Mouse (Mus musculus) neural tube, embryonic 15.5 days (tissue): ENCODE data around the gene Cdkn1b. TPM values are rescaled to one million over a fixed set of nuclear protein-coding genes. Genes with fewer than 3 reads are reported as not detected.

Experiments
- ATAC-seq: fragments of 200-750 bp; cut with Nextera tagmentation; 2 replicates; pipeline ENCODE4 v1.8.0; 2017; ENCODE audit warnings: mild to moderate bottlenecking, moderate TSS enrichment, moderate library complexity; ENCODE audit not compliant: low FRiP score
- H3K27ac ChIP-seq: fragments of 300-500 bp; sonication (generic); replicated peaks from 2 replicates; pipeline ENCODE4 v1.5.1; 2015; ENCODE audit warnings: mild to moderate bottlenecking, inconsistent platforms
- H3K27me3 ChIP-seq: fragments of 300-500 bp; sonication (generic); replicated peaks from 2 replicates; pipeline ENCODE4 v1.6.1; 2015; ENCODE audit warnings: inconsistent platforms
- H3K36me3 ChIP-seq: fragments of 300-500 bp; sonication (generic); 2 replicates; pipeline ENCODE4 v1.6.1; 2015; ENCODE audit warnings: inconsistent platforms
- H3K4me1 ChIP-seq: fragments of 300-500 bp; sonication (generic); 2 replicates; pipeline ENCODE4 v1.6.1; 2015; ENCODE audit warnings: inconsistent platforms
- H3K4me2 ChIP-seq: fragments of 300-500 bp; sonication (generic); 2 replicates; pipeline ENCODE4 v1.6.1; 2015; ENCODE audit warnings: inconsistent platforms, mild to moderate bottlenecking, moderate library complexity
- H3K4me3 ChIP-seq: fragments of 300-500 bp; sonication (generic); replicated peaks from 2 replicates; pipeline ENCODE4 v1.5.1; 2015; ENCODE audit warnings: mild to moderate bottlenecking, inconsistent platforms
- H3K9ac ChIP-seq: fragments of 300-500 bp; sonication (generic); replicated peaks from 2 replicates; pipeline ENCODE4 v1.6.1; 2015; ENCODE audit warnings: mild to moderate bottlenecking, inconsistent platforms
- H3K9me3 ChIP-seq: fragments of 300-500 bp; sonication (generic); replicated peaks from 2 replicates; pipeline ENCODE4 v1.6.1; 2016; ENCODE audit warnings: inconsistent platforms
- WGBS: fragments of 180-500 bp; shearing (Covaris S2); methylation state at CpG from one replicate; pipeline ENCODE4 v1.1.7; 2015; ENCODE audit warnings: mixed read lengths; 5-methylcytosine and 5-hydroxymethylcytosine counted together
- polyA plus RNA-seq: library from polyadenylated mRNA; unstranded; fragments of >200 nt; fragmentation: Nextera tagmentation; extraction: Ambion mirVana; gene quantifications from 2 replicates; pipeline ENCODE4 v1.2.1, GENCODE M21; 2015

Cdkn1b gene
- polyA plus RNA-seq, 1 experiment from 2014 or later: 15.7 TPM

DNA sequence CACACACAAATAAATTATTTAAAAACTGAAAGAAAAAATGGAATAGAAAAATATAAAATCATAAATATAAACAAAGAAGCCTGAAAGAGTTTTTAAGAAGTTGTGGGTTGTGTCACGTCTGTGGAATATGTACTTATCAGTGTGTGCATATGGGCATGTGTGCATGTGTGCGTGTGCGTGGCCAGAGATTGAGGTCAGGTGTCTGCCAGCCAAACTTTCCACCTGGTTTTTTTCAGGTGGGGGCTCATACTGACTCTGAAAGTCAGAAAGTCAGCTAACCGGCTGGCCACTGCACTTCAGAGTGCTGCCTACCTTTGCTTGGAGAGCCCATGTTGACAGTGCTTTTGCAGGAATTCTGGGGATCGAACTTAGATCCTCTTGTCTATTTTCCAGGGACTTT is 14.1 kb downstream of the Cdkn1b start:
- Histone ChIP-seq H3K4me1 (peaks cover under 1% of the 10 kb centered on the region; the same call in 1 of the 2 replicates), H3K27me3 (no peaks in the 10 kb centered on the region), H3K4me3 (no peak overlapping the region), H3K9me3 (no peaks in the 10 kb centered on the region), H3K9ac (no peak overlapping the region), H3K36me3 (no peaks in the 10 kb centered on the region), H3K4me2 (no peak overlapping the region), H3K27ac (no peak overlapping the region)
- ATAC-seq: no peak
- 95% methylated on average over 5 of the region's 5 CpGs for whole genome bisulfite sequencing

DNA sequence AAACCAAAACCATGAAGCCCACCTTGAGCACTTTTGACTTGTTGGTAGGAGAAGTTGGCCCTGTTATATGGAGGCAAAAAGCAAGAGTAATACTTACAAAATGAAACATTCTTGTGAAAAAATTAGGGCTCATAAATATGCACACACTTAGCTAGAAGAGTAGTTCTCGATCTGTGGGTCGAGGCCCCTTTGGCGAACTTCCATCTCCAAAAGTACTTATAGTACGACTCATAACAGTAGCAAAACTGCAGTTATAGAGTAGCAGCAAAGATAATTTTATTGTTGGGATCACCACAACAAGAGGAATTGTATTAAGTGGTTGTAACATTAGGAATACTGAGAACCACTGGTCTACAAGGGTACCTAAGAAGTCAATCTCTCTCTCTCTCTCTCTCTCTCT is 19.6 kb downstream of the Cdkn1b start:
- 91% methylated on average over 4 of the region's 4 CpGs for WGBS

DNA sequence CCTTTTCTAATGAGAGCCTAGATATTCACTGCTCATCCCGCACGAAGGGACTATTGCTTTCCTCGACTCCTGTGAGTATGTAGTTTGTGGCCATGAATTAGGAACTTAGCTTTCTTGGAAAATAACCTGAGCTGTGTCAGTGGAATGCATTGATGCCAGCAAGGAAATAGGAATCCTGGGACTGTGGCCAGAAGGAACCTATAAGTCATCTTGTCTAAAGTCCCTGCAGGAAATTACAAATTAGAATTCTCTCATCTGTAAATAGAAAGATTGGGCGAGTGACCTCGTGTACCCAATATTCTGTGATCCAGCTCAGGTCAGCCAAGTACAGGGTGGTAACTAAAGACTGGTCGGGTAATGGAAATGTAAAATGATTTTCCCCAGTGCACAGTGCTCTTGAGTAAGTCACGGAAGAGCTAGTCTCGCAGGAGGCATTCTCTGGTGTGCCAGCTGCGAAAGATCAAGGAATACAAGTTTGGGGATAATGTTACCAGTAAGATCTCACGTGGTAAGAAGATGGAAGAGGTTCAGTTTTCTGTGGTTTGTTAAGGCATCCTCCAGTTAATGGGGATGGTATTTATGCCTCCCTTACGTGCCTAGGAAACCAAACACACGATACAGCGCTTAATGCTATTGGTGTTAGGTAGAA is 23.7 kb downstream of the Cdkn1b start:
- Histone ChIP-seq H3K4me2 (no peak overlapping the region), H3K9me3 (no peaks in the 10 kb centered on the region), H3K36me3 (no peaks in the 10 kb centered on the region), H3K27me3 (no peaks in the 10 kb centered on the region), H3K4me3 (no peak overlapping the region), H3K27ac (no peak overlapping the region), H3K4me1 (0 out of 2 replicates have a peak, but pooled peaks cover 3% of the 10 kb centered on the region), H3K9ac (no peak overlapping the region)
- ATAC-seq: no peak
- WGBS: 72% methylated on average over 13 of the region's 13 CpGs

More for the DNA sequence above, 19.6 kb downstream of the Cdkn1b start:
- Histone ChIP-seq H3K9ac (no peak overlapping the region), H3K4me2 (no peak overlapping the region), H3K36me3 (no peaks in the 10 kb centered on the region), H3K27ac (no peak overlapping the region), H3K4me1 (no peaks in the 10 kb centered on the region), H3K27me3 (no peaks in the 10 kb centered on the region), H3K4me3 (no peak overlapping the region), H3K9me3 (no peaks in the 10 kb centered on the region)
- no peak for ATAC-seq

DNA sequence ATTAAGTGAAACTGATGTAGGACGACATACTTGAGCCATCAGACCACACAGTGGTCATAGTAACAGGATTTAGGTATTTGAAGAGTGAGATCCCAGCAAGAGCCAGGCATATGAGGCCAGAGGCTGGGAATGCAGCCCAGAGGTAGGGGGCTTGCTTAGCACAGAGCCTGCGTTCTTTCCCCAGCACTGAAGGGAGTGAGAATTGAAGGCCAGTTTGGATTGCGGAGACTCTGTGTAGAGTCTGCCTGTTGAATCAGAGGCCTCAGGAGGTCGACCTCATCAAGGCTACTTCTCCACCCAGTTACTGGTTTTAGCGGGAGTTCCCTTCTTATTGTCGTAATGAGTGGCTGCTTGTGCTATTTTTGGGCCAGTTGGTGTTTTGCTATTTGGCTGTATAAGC is 25.9 kb downstream of the Cdkn1b start:
- Histone ChIP-seq H3K9ac (no peak overlapping the region), H3K4me3 (no peak overlapping the region), H3K27me3 (no peaks in the 10 kb centered on the region), H3K27ac (no peak overlapping the region), H3K4me1 (0 out of 2 replicates have a peak, but pooled peaks cover 3% of the 10 kb centered on the region), H3K4me2 (no peak overlapping the region), H3K36me3 (no peaks in the 10 kb centered on the region), H3K9me3 (no peaks in the 10 kb centered on the region)
- WGBS: 75% methylated on average over 6 of the region's 6 CpGs
- ATAC-seq: no peak

DNA sequence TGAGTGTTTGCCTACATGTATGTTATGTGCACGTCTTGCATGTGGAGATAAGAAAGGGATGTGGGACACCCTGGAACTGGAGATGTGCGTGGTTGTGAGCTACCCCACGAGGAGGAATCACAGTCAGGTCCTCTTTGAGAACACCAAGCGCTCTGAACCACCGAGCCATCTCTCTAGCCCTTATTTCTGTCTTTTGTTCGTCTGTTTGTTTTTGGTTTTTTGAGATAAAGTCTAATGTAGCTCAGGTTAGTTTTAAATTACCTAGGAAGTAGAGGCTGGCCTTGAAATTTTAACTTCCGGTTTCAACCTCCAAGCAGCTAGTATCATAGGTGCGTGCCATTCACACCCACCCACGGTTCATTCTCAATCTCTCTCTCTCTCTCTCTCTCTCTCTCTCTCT is 26.7 kb downstream of the Cdkn1b start:
- H3K4me2 ChIP-seq: no peak overlapping the region
- no peak overlapping the region for H3K4me3 ChIP-seq
- no peak overlapping the region for H3K9ac ChIP-seq
- no peaks in the 10 kb centered on the region for H3K27me3 ChIP-seq
- no peaks in the 10 kb centered on the region for H3K36me3 ChIP-seq
- H3K4me1 ChIP-seq: 0 out of 2 replicates have a peak, but pooled peaks cover 3% of the 10 kb centered on the region
- WGBS: 92% methylated on average over 9 of the region's 9 CpGs
- no peak for ATAC-seq
- no peaks in the 10 kb centered on the region for H3K9me3 ChIP-seq
- no peak overlapping the region for H3K27ac ChIP-seq

DNA sequence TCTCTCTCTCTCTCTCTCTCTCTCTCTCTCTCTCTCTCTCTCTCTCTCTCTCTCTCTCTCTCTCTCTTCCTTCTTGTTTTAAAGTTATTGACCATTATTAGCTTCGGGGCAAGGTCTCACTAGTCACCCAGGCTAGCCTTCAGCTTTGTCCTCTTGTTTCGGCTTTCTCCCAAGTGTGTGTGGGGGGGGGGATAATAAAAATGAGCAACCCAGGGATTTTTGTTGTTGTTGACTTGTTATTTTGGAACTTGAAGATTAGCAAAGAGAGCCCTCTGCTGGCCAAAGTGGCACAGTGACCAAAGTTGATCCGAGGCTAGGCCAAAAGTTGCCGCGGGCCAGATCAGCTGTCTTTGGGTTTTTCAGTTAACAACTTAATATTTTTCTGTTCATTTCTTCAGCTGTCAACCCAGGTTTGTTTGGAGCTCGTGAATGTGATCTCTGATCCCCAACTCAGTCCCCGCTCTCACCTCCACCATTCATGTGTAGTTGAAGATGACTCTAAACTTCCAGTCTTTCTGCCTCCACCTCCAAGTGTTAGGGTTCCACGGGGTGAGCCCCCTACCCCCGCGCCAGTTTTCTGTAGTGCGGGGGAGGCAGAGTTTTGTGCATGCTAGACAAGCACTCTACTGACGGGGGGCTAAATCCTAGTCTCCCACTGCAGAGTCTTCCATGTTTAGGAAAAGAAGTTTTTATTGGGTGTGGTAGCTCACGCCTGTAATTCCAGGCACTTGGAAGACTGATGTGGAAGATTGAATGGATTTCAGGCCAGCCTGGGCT is 27.3 kb downstream of the Cdkn1b start:
- Histone ChIP-seq H3K4me3 (no peak overlapping the region), H3K9ac (no peak overlapping the region), H3K27ac (no peak overlapping the region), H3K9me3 (no peaks in the 10 kb centered on the region), H3K27me3 (no peaks in the 10 kb centered on the region), H3K36me3 (no peaks in the 10 kb centered on the region), H3K4me2 (no peak overlapping the region), H3K4me1 (0 out of 2 replicates have a peak, but pooled peaks cover 3% of the 10 kb centered on the region)
- 48% methylated on average over 13 of the region's 13 CpGs for WGBS
- peak; percentile 24; the same call in 1 of the 2 replicates for ATAC-seq

DNA sequence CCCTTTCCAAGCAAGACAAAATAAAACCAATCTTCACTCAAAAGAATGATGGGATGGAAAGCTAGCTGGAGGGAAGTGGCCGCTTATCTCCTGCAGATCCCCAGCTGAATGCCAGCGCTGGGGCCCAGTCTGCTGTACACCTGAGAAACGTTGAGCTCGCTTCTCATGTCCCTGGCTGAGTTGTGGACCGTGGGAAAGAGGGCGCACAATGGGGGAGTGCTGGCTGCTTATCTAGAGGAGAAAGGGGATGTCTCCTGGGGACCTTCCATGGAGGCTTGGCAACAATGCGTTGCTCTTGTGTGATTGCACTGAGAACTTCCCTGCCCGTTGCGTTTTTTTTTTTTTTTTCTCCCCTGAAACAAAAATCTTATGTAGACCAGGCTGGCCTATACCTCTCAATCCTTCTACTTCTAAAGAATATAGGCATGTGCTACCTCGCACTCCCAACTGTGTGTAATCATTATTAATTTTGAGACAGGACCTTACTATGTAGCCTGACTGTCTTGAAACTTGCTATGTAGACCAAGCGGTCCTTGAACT is 28.4 kb downstream of the Cdkn1b start:
- H3K9ac ChIP-seq: no peak overlapping the region
- no peak overlapping the region for H3K4me2 ChIP-seq
- no peaks in the 10 kb centered on the region for H3K9me3 ChIP-seq
- H3K36me3 ChIP-seq: no peaks in the 10 kb centered on the region
- no peak for ATAC-seq
- H3K4me3 ChIP-seq: no peak overlapping the region
- no peaks in the 10 kb centered on the region for H3K27me3 ChIP-seq
- 0 out of 2 replicates have a peak, but pooled peaks cover 3% of the 10 kb centered on the region for H3K4me1 ChIP-seq
- 77% methylated on average over 11 of the region's 11 CpGs for WGBS
- no peak overlapping the region for H3K27ac ChIP-seq

DNA sequence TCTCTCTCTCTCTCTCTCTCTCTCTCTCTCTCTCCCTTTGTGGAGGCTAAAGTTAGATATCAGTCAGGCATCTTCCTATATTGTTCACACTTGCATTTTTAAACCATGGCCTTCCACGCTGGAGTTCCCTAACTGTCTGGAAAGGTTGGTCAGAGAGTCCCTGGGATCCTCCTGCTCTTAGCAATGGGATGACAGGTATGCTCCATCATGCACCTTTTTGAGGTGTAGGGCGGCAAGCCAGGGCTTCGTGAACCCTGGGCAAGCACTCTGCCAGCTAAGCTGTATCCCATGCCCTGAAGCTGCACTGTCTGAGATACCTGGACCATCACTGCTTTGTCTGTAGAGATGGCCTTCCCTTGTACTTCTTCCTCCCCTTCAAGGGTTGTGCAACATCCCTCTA is 29.0 kb downstream of the Cdkn1b start:
- no peak overlapping the region for H3K4me3 ChIP-seq
- WGBS: 93% methylated on average over 3 of the region's 3 CpGs
- no peak overlapping the region for H3K9ac ChIP-seq
- H3K9me3 ChIP-seq: no peaks in the 10 kb centered on the region
- H3K27ac ChIP-seq: no peak overlapping the region
- peaks cover 9% of the 10 kb centered on the region; the same call in 1 of the 2 replicates for H3K4me1 ChIP-seq
- H3K36me3 ChIP-seq: no peaks in the 10 kb centered on the region
- H3K4me2 ChIP-seq: no peak overlapping the region
- no peaks in the 10 kb centered on the region for H3K27me3 ChIP-seq
- no peak for ATAC-seq

DNA sequence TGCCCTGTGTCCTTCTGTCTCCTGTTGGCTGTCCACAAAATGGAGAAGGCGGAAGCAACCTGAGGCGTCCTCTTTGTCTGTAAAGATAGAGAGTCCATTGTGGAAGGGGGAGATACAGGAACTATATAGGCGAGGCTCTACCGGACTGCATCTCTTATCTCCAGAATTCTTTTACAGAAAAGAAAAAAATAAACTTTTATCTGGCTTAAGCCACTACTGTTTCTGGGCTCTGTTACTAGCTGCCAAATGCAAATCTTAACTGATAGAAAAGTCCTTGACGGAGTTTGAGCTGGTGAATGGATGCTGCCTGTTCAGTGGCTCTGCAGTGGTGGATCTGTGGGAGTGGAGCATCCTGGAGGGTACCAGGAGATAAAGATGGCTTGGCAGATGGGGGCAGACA is 31.2 kb downstream of the Cdkn1b start:
- Histone ChIP-seq H3K9me3 (no peaks in the 10 kb centered on the region), H3K9ac (no peak overlapping the region), H3K4me2 (no peak overlapping the region), H3K27ac (no peak overlapping the region), H3K36me3 (no peaks in the 10 kb centered on the region), H3K4me3 (no peak overlapping the region), H3K4me1 (peaks cover 6% of the 10 kb centered on the region; the same call in 1 of the 2 replicates), H3K27me3 (no peaks in the 10 kb centered on the region)
- 90% methylated on average over 5 of the region's 5 CpGs for WGBS
- no peak for ATAC-seq

DNA sequence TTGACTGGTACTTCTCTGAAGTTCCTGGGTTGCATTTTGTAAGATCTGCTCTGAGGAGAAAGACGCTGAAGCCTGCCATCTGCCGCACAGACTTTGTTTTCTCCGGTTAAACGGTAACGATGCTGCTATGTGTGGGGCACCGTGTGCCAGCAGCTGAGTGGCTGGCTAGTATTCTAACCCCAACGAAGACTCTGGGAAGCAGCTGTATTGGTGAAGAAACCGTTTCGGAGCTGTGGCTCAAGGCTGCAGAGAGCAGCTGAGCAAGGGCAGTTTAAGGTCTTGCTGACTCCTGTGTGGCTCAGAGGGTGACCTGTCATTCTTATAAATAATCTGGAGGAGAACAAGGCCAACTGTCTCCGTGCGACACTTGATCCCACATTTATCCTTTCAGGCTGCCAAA is 33.8 kb downstream of the Cdkn1b start:
- H3K4me1 ChIP-seq: peaks cover 6% of the 10 kb centered on the region; the same call in 1 of the 2 replicates
- H3K27ac ChIP-seq: no peak overlapping the region
- H3K9me3 ChIP-seq: no peaks in the 10 kb centered on the region
- ATAC-seq: peak; percentile 8; the same call in 1 of the 2 replicates
- H3K4me3 ChIP-seq: no peak overlapping the region
- no peaks in the 10 kb centered on the region for H3K36me3 ChIP-seq
- no peak overlapping the region for H3K9ac ChIP-seq
- no peak overlapping the region for H3K4me2 ChIP-seq
- no peaks in the 10 kb centered on the region for H3K27me3 ChIP-seq
- 43% methylated on average over 11 of the region's 11 CpGs for WGBS

DNA sequence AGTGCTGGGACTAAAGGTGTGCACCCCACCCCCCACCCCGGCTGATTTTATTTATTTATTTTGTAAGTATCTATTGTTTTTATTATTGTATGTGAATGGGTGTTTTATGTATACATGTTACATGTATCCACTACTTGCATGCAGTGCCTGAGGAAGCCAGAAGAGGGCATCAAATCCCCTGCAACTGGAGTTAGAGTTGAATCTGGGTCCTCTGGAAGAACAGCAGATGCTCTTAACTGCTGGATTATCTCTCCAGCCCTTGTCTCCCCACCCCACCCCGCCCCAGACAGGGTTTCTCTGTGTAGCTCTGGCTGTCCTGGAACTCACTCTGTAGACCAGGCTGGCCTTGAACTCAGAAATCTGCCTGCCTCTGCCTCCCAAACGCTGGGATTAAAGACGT is 36.2 kb downstream of the Cdkn1b start:
- Histone ChIP-seq H3K4me3 (no peak overlapping the region), H3K36me3 (no peaks in the 10 kb centered on the region), H3K27me3 (no peaks in the 10 kb centered on the region), H3K9ac (no peak overlapping the region), H3K4me1 (peaks cover 9% of the 10 kb centered on the region; the same call in 1 of the 2 replicates), H3K4me2 (no peak overlapping the region), H3K9me3 (no peaks in the 10 kb centered on the region), H3K27ac (no peak overlapping the region)
- ATAC-seq: no peak
- 89% methylated on average over 4 of the region's 4 CpGs for WGBS

DNA sequence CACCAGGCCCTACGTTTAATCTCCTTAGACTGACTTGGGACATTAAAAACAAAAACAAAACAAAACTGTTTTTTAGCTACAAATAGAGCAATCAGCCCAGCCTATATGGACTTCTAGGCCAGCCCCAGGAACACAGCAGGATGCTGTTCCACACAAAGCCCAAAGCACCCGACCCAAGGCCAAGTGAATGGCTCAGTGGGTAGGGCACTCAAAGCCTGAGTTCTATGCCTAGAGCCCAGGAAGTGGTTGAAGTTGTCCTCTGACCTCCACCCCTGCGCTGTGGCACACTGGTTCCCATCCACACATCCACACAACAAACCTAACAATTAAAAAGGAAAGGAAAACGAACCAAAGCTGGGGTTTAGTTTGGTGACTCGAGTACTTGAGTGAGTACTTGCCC is 41.1 kb downstream of the Cdkn1b start:
- Histone ChIP-seq H3K4me1 (0 out of 2 replicates have a peak, but pooled peaks cover 3% of the 10 kb centered on the region), H3K4me2 (no peak overlapping the region), H3K9ac (no peak overlapping the region), H3K36me3 (no peaks in the 10 kb centered on the region), H3K27me3 (no peaks in the 10 kb centered on the region), H3K4me3 (no peak overlapping the region), H3K27ac (no peak overlapping the region), H3K9me3 (no peaks in the 10 kb centered on the region)
- WGBS: 57% methylated on average over 5 of the region's 5 CpGs
- ATAC-seq: no peak
